In genomic region chr19:26769609-26770500, GRCm38 (mm10) we compare ENCODE assay signal across 10 mouse cellular contexts.
DNase-seq lines count a peak whose midpoint lies in the region; ATAC-seq and TF ChIP-seq lines count a peak whose summit lies in the region.
"Had no signal": no experiment of that assay in that cellular context is flagged by ENCODE, and none has a peak within 500 bp of the region (broad histone marks: within the 10 kb centered on the region; RNA-seq: fewer than 3 reads in every experiment).

No protein-coding gene starts in this region.

- 23% methylated on average over 16 of the region's 16 CpGs for WGBS in embryonic facial prominence, embryonic 13.5 days
- WGBS in hindbrain, postnatal 0 days: 13% methylated on average over 16 of the region's 16 CpGs
- WGBS in neural tube, embryonic 12.5 days: 29% methylated on average over 16 of the region's 16 CpGs
- WGBS in liver, postnatal 0 days (ENCODE audit: insufficient replicate concordance): 81% methylated on average over 16 of the region's 16 CpGs

- H3K9me3 ChIP-seq in embryonic facial prominence, embryonic 13.5 days: no peaks in the 10 kb centered on the region
- H3K9me3 ChIP-seq in hindbrain, postnatal 0 days (ENCODE audit: low read length): no peaks in the 10 kb centered on the region
- no peaks in the 10 kb centered on the region for H3K9me3 ChIP-seq in neural tube, embryonic 12.5 days
- no peaks in the 10 kb centered on the region for H3K9me3 ChIP-seq in liver, postnatal 0 days (ENCODE audit: low read length)
- H3K9me3 ChIP-seq: stomach, embryonic 15.5 days had no signal

- DNase-seq in layer of hippocampus, adult 2 months (ENCODE audit: low spot score in 2 of 2): peak; percentile 53 to 72
- no peak for DNase-seq in layer of hippocampus, postnatal 36 days
- DNase-seq in hindbrain, postnatal 0 days (ENCODE audit: low spot score): peak; percentile 92
- no peak for DNase-seq in liver, postnatal 0 days
- DNase-seq in urinary bladder, adult 2 months (ENCODE audit: low spot score): no peak
- DNase-seq: heart, postnatal 4 days had no signal

- H3K27ac ChIP-seq in layer of hippocampus, adult 2 months: peak overlapping the region; percentile 96
- H3K27ac ChIP-seq in embryonic facial prominence, embryonic 13.5 days: peak overlapping the region; percentile 90
- H3K27ac ChIP-seq in hindbrain, postnatal 0 days: peak overlapping the region; percentile 87
- peak overlapping the region; percentile 75 for H3K27ac ChIP-seq in neural tube, embryonic 12.5 days
- no peak overlapping the region for H3K27ac ChIP-seq in liver, postnatal 0 days (ENCODE audit: low read depth)
- H3K27ac ChIP-seq: stomach, embryonic 15.5 days had no signal

- no peaks in the 10 kb centered on the region for H3K27me3 ChIP-seq in embryonic facial prominence, embryonic 13.5 days
- H3K27me3 ChIP-seq in hindbrain, postnatal 0 days (ENCODE audit: insufficient read depth, low read length): no peaks in the 10 kb centered on the region
- no peaks in the 10 kb centered on the region for H3K27me3 ChIP-seq in neural tube, embryonic 12.5 days (replicated peaks)
- H3K27me3 ChIP-seq in liver, postnatal 0 days (ENCODE audit: insufficient read depth, low read length): no peaks in the 10 kb centered on the region
- H3K27me3 ChIP-seq: stomach, embryonic 15.5 days had no signal

- H3K36me3 ChIP-seq in embryonic facial prominence, embryonic 13.5 days: peaks cover 45% of the 10 kb centered on the region
- peaks cover 13% of the 10 kb centered on the region for H3K36me3 ChIP-seq in hindbrain, postnatal 0 days (ENCODE audit: insufficient read depth, low read length)
- no peaks in the 10 kb centered on the region for H3K36me3 ChIP-seq in neural tube, embryonic 12.5 days
- peaks cover 6% of the 10 kb centered on the region; the same call in 1 of the 2 replicates for H3K36me3 ChIP-seq in liver, postnatal 0 days (replicated peaks; ENCODE audit: insufficient read depth, low read length)

- peak overlapping the region; percentile 46 for H3K4me2 ChIP-seq in embryonic facial prominence, embryonic 13.5 days
- H3K4me2 ChIP-seq in hindbrain, postnatal 0 days (ENCODE audit: low read depth, low read length): peak overlapping the region; percentile 46
- peak overlapping the region; percentile 48 for H3K4me2 ChIP-seq in neural tube, embryonic 12.5 days (replicated peaks)
- no peak overlapping the region for H3K4me2 ChIP-seq in liver, postnatal 0 days (ENCODE audit: low read depth, low read length)
- H3K4me2 ChIP-seq: stomach, embryonic 15.5 days had no signal

- H3K9ac ChIP-seq in embryonic facial prominence, embryonic 13.5 days: peak overlapping the region; percentile 27; the same call in 1 of the 2 replicates
- H3K9ac ChIP-seq in hindbrain, postnatal 0 days (replicated peaks; ENCODE audit: low read length): peak overlapping the region; percentile 39
- peak overlapping the region; percentile 4; the same call in 1 of the 2 replicates for H3K9ac ChIP-seq in neural tube, embryonic 12.5 days
- no peak overlapping the region for H3K9ac ChIP-seq in liver, postnatal 0 days (replicated peaks)
- H3K9ac ChIP-seq: stomach, embryonic 15.5 days had no signal

- no peak for TF ChIP-seq CTCF in layer of hippocampus, adult 2 months (conservative IDR thresholded peaks at IDR 0.05)
- TF ChIP-seq CTCF in hindbrain, postnatal 0 days (IDR thresholded peaks at IDR 0.05; ENCODE audit: low read depth): no peak
- TF ChIP-seq CTCF in liver, postnatal 0 days (IDR thresholded peaks at IDR 0.05; ENCODE audit: low read depth): no peak

- TF ChIP-seq EP300 in liver, postnatal 0 days (IDR thresholded peaks at IDR 0.05; ENCODE audit: low read depth): no peak

- ATAC-seq in embryonic facial prominence, embryonic 13.5 days (ENCODE audit: insufficient number of reproducible peaks, insufficient read depth, low FRiP score, low TSS enrichment, low read depth): peak; percentile 60
- peak; percentile 86 for ATAC-seq in hindbrain, postnatal 0 days
- peak; percentile 85 for ATAC-seq in neural tube, embryonic 12.5 days (ENCODE audit: low FRiP score, low read depth)
- no peak for ATAC-seq in liver, postnatal 0 days
- ATAC-seq in inflammation-experienced regulatory T-cells, adult 6 months: no peak

- H3K4me1 ChIP-seq in embryonic facial prominence, embryonic 13.5 days: peaks cover 25% of the 10 kb centered on the region
- H3K4me1 ChIP-seq in hindbrain, postnatal 0 days (ENCODE audit: insufficient read depth, low read length): peaks cover 11% of the 10 kb centered on the region
- peaks cover 16% of the 10 kb centered on the region for H3K4me1 ChIP-seq in neural tube, embryonic 12.5 days
- H3K4me1 ChIP-seq in liver, postnatal 0 days (ENCODE audit: insufficient read depth): no peaks in the 10 kb centered on the region
- H3K4me1 ChIP-seq: stomach, embryonic 15.5 days had no signal

- H3K4me3 ChIP-seq in layer of hippocampus, adult 2 months: peak overlapping the region; percentile 15; the same call in 1 of the 2 replicates
- H3K4me3 ChIP-seq in embryonic facial prominence, embryonic 13.5 days: no peak overlapping the region; the same call in none of the 2 replicates
- H3K4me3 ChIP-seq in hindbrain, postnatal 0 days (ENCODE audit: low read length): 0 out of 2 replicates have a peak overlapping the region, but pooled peaks have one; percentile 1
- H3K4me3 ChIP-seq in neural tube, embryonic 12.5 days: no peak overlapping the region
- H3K4me3 ChIP-seq in liver, postnatal 0 days (ENCODE audit: low read depth, low read length): no peak overlapping the region
- H3K4me3 ChIP-seq: stomach, embryonic 15.5 days had no signal

Comparison
In these comparisons a context has a peak if more than half of its experiments do, and no peak if none do; other contexts are left out.
1. DNase-seq: peak in layer of hippocampus, adult 2 months (2 of 2) and hindbrain, postnatal 0 days (single experiment); none in layer of hippocampus, postnatal 36 days (0 of 2), liver, postnatal 0 days (single experiment) and urinary bladder, adult 2 months (single experiment).
2. H3K4me3 ChIP-seq: peak in layer of hippocampus, adult 2 months (single experiment) and hindbrain, postnatal 0 days (single experiment); none in embryonic facial prominence, embryonic 13.5 days (single experiment), neural tube, embryonic 12.5 days (single experiment) and liver, postnatal 0 days (single experiment).
3. ATAC-seq: peak in embryonic facial prominence, embryonic 13.5 days (single experiment), hindbrain, postnatal 0 days (single experiment) and neural tube, embryonic 12.5 days (single experiment); none in liver, postnatal 0 days (single experiment) and inflammation-experienced regulatory T-cells, adult 6 months (single experiment).